Mouse (Mus musculus): Measurements from ENCODE around the gene Vmn1r21. TPM values are rescaled to one million over a fixed set of nuclear protein-coding genes. Genes with fewer than 3 reads are reported as not detected.

The Vmn1r21 gene
- polyA plus RNA-seq, 1 experiment: not detected

GRCm38 (mm10) chr6:57824422-57825258 lies 25.5 kb downstream of the Vmn1r21 start, which contains the start of gene Vopp1:
Vopp1 (minus strand) TSS chr6:57825159.
- Histone ChIP-seq H3K79me2 (ENCODE audit: control insufficient read depth, insufficient read depth) (peaks cover 13% of the 10 kb centered on the region), H3K36me3 (ENCODE audit: control insufficient read depth, insufficient read depth) (no peaks in the 10 kb centered on the region), H3ac (ENCODE audit: control insufficient read depth, insufficient read length) (peak within 1 kb of the TSS; percentile 85), H3K4me2 (ENCODE audit: low read depth) (peak within 1 kb of the TSS; percentile 82), H3K4me3 (peak within 1 kb of the TSS; percentile 60), H3K27me3 (ENCODE audit: control insufficient read depth, insufficient read depth, insufficient read length) (no peaks in the 10 kb centered on the region)
- TF ChIP-seq POLR2AphosphoS2 (IDR thresholded peaks at IDR 0.05; ENCODE audit: insufficient read length, low read depth): peak; percentile 7
- peak; percentile 69 for TF ChIP-seq POLR2A (IDR thresholded peaks at IDR 0.05; ENCODE audit: insufficient read length, low read depth)
- TF ChIP-seq MYOG (IDR thresholded peaks at IDR 0.05; ENCODE audit: control insufficient read depth in 1 of 3, insufficient read depth in 1 of 3, insufficient read length in 2 of 3, low read depth in 2 of 3): peak in 1 of 3 experiments; percentile 1
- no peak for TF ChIP-seq CEBPB (IDR thresholded peaks at IDR 0.05; ENCODE audit: insufficient read depth, poor library complexity, severe bottlenecking)

- Histone ChIP-seq H3K36me3 (ENCODE audit: control insufficient read depth, insufficient read depth) (no peaks in the 10 kb centered on the region), H3K27me3 (ENCODE audit: control insufficient read depth, insufficient read depth, insufficient read length) (no peaks in the 10 kb centered on the region), H3K4me2 (ENCODE audit: low read depth) (peak overlapping the region; percentile 73), H3K79me2 (ENCODE audit: control insufficient read depth, insufficient read depth) (peaks cover 13% of the 10 kb centered on the region), H3K4me3 (peak overlapping the region; percentile 60), H3ac (ENCODE audit: control insufficient read depth, insufficient read length) (no peak overlapping the region)
- TF ChIP-seq E2F4 (IDR thresholded peaks at IDR 0.05; ENCODE audit: insufficient read depth) (no peak), REST (IDR thresholded peaks at IDR 0.05; ENCODE audit: insufficient read depth, insufficient read length) (no peak), MAX (IDR thresholded peaks at IDR 0.05; ENCODE audit: low read depth) (no peak), TCF12 (IDR thresholded peaks at IDR 0.05; ENCODE audit: insufficient read depth, poor library complexity, severe bottlenecking) (no peak)
Observed at GRCm38 (mm10) chr6:57823461-57823860, 26.7 kb downstream of the Vmn1r21 start.

- H3K36me3 ChIP-seq (ENCODE audit: control insufficient read depth, insufficient read depth): no peaks in the 10 kb centered on the region
- peak overlapping the region; percentile 60 for H3K4me3 ChIP-seq
- peak overlapping the region; percentile 73 for H3K4me2 ChIP-seq (ENCODE audit: low read depth)
- no peak overlapping the region for H3ac ChIP-seq (ENCODE audit: control insufficient read depth, insufficient read length)
- H3K27me3 ChIP-seq (ENCODE audit: control insufficient read depth, insufficient read depth, insufficient read length): no peaks in the 10 kb centered on the region
- peaks cover 16% of the 10 kb centered on the region for H3K79me2 ChIP-seq (ENCODE audit: control insufficient read depth, insufficient read depth)
- TF ChIP-seq REST (IDR thresholded peaks at IDR 0.05; ENCODE audit: insufficient read depth, insufficient read length): no peak
- no peak for TF ChIP-seq TCF3 (IDR thresholded peaks at IDR 0.05; ENCODE audit: insufficient read length, low read depth)
Observed at GRCm38 (mm10) chr6:57822648-57823410, 27.3 kb downstream of the Vmn1r21 start.

GRCm38 (mm10) chr6:57814436-57814940 lies 35.7 kb downstream of the Vmn1r21 start:
- no peak for TF ChIP-seq MYOD1 (IDR thresholded peaks at IDR 0.05; ENCODE audit: control insufficient read depth in 1 of 3, insufficient read length in 2 of 3, low read depth in 2 of 3)
- TF ChIP-seq TCF12 (IDR thresholded peaks at IDR 0.05; ENCODE audit: insufficient read depth, poor library complexity, severe bottlenecking): no peak
- no peak for TF ChIP-seq CEBPB (IDR thresholded peaks at IDR 0.05; ENCODE audit: insufficient read depth, poor library complexity, severe bottlenecking)
- TF ChIP-seq USF1 (IDR thresholded peaks at IDR 0.05; ENCODE audit: low read depth): no peak
- no peak for TF ChIP-seq POLR2A (IDR thresholded peaks at IDR 0.05; ENCODE audit: insufficient read length, low read depth)
- TF ChIP-seq POLR2AphosphoS2 (IDR thresholded peaks at IDR 0.05; ENCODE audit: insufficient read length, low read depth): no peak
- TF ChIP-seq SRF (IDR thresholded peaks at IDR 0.05; ENCODE audit: control insufficient read depth, insufficient read length, low read depth): no peak
- no peak for TF ChIP-seq E2F4 (IDR thresholded peaks at IDR 0.05; ENCODE audit: insufficient read depth)
- no peak overlapping the region for H3K4me2 ChIP-seq (ENCODE audit: low read depth)
- no peaks in the 10 kb centered on the region for H3K27me3 ChIP-seq (ENCODE audit: control insufficient read depth, insufficient read depth, insufficient read length)
- no peaks in the 10 kb centered on the region for H3K36me3 ChIP-seq (ENCODE audit: control insufficient read depth, insufficient read depth)
- H3K4me3 ChIP-seq: no peak overlapping the region
- H3K79me2 ChIP-seq (ENCODE audit: control insufficient read depth, insufficient read depth): peaks cover 15% of the 10 kb centered on the region
- no peak overlapping the region for H3ac ChIP-seq (ENCODE audit: control insufficient read depth, insufficient read length)

- Histone ChIP-seq H3K4me2 (ENCODE audit: low read depth) (no peak overlapping the region), H3K79me2 (ENCODE audit: control insufficient read depth, insufficient read depth) (peaks cover 12% of the 10 kb centered on the region), H3K36me3 (ENCODE audit: control insufficient read depth, insufficient read depth) (no peaks in the 10 kb centered on the region), H3ac (ENCODE audit: control insufficient read depth, insufficient read length) (no peak overlapping the region), H3K4me3 (no peak overlapping the region), H3K27me3 (ENCODE audit: control insufficient read depth, insufficient read depth, insufficient read length) (no peaks in the 10 kb centered on the region)
- TF ChIP-seq USF1 (IDR thresholded peaks at IDR 0.05; ENCODE audit: low read depth): no peak
- no peak for TF ChIP-seq CEBPB (IDR thresholded peaks at IDR 0.05; ENCODE audit: insufficient read depth, poor library complexity, severe bottlenecking)
- no peak for TF ChIP-seq TCF12 (IDR thresholded peaks at IDR 0.05; ENCODE audit: insufficient read depth, poor library complexity, severe bottlenecking)
- TF ChIP-seq POLR2AphosphoS2 (IDR thresholded peaks at IDR 0.05; ENCODE audit: insufficient read length, low read depth): no peak
- no peak for TF ChIP-seq TCF3 (IDR thresholded peaks at IDR 0.05; ENCODE audit: insufficient read length, low read depth)
- no peak for TF ChIP-seq POLR2A (IDR thresholded peaks at IDR 0.05; ENCODE audit: insufficient read length, low read depth)
- TF ChIP-seq E2F4 (IDR thresholded peaks at IDR 0.05; ENCODE audit: insufficient read depth): no peak
- no peak for TF ChIP-seq REST (IDR thresholded peaks at IDR 0.05; ENCODE audit: insufficient read depth, insufficient read length)
- no peak for TF ChIP-seq SRF (IDR thresholded peaks at IDR 0.05; ENCODE audit: control insufficient read depth, insufficient read length, low read depth)
- no peak for TF ChIP-seq MAX (IDR thresholded peaks at IDR 0.05; ENCODE audit: low read depth)
- TF ChIP-seq MYOG (IDR thresholded peaks at IDR 0.05; ENCODE audit: control insufficient read depth in 1 of 3, insufficient read depth in 1 of 3, insufficient read length in 2 of 3, low read depth in 2 of 3): no peak
- no peak for TF ChIP-seq MYOD1 (IDR thresholded peaks at IDR 0.05; ENCODE audit: control insufficient read depth in 1 of 3, insufficient read length in 2 of 3, low read depth in 2 of 3)
Observed at GRCm38 (mm10) chr6:57811748-57812730, 38.1 kb downstream of the Vmn1r21 start.
